Mouse (Mus musculus): ENCODE data around the gene Pik3c2b.

Pik3c2b gene

DNA sequence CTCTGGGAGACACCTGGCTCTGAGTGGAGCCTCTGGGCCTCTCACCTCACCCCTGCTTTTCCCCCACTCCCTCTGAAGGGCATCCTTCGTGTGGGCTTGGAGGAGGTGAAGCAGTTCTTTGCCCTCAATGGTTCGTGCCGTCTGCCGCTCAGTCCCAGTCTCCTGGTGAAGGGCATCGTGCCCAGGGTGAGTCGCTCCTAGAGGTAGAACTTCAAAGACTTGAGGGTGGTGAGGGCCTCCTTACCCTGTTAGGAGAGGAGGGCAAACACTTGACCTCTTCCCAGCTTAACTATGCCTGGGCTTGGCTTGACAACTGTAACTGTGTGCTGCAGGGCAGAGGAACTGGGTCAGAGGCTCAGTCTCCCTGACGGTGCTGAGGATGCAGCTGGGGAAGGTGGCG is 46.0 kb downstream of the Pik3c2b start:
- no peak for DNase-seq (ENCODE audit: low spot score in 2 of 2)

DNA sequence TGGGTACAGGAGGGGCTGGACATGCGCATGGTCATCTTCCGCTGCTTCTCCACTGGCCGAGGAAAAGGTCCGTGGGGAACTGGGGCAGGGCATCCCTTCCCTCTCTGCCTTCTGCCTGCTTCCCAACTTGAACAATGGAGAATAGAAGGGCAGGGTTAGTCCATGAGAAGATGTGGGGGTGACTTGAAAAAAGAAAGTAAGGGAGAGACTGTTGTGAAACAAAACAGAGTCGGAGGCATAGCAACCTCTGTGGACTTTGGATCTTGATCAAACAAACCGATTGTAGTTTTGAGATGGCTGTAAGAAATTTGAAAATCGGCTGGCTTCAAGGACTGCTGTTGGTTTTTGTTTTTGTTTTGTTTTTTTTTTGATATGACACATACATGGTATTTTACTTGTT is 48.3 kb downstream of the Pik3c2b start:
- DNase-seq (ENCODE audit: low spot score in 2 of 2): no peak

GRCm38 (mm10) chr1:133100980-133101798 is 55.7 kb downstream of the Pik3c2b start:
- DNase-seq (ENCODE audit: low spot score in 2 of 2): peak; percentile 79 to 88

DNA sequence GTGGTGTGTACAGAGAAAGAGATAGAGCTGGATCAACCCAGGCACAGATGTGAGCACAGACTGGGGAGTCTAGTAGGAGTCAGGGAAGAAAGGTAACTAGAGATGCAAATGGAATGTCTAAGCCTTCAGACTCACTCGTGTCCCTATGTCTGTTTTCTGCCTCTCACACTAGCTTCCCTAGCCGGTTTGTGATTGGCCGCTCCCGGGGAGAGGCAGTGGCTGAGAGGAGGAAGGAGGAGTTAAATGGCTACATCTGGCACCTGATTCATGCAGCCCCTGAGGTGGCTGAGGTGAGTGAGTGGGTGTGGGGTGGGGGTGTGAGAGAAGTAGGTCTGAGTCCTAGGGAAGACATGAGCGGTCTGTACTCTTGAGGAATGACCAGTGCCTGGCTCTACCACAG is 56.6 kb downstream of the Pik3c2b start:
- DNase-seq (ENCODE audit: low spot score in 2 of 2): no peak

- DNase-seq (ENCODE audit: low spot score in 2 of 2): no peak
Observed at GRCm38 (mm10) chr1:133103315-133103714, 57.8 kb downstream of the Pik3c2b start.

DNA sequence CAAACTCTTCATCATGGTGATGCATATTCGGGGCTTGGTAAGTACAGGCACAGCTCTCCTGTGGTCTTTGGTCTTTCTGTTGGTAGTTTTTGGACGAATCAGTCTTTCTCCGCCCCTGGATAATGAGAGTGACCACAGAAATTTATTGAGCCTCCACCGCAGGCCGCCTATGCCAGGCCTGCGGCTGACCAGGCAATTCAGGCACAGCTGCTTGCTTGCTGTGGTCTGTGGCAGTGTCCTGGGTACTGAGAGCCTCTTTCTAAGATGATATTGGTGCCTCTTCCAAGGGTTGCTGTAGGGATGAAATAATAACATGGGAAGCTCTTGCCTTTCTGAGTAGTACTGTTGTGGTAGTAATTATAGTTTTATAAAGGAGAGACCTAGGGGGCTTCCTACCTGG is 58.4 kb downstream of the Pik3c2b start:
- DNase-seq (ENCODE audit: low spot score in 2 of 2): no peak

- DNase-seq (ENCODE audit: low spot score in 2 of 2): no peak
Observed at GRCm38 (mm10) chr1:133116108-133116507, 70.6 kb downstream of the Pik3c2b start.

- DNase-seq (ENCODE audit: low spot score in 2 of 2): no peak
Observed at GRCm38 (mm10) chr1:133118127-133118526, 72.7 kb downstream of the Pik3c2b start.

GRCm38 (mm10) chr1:133118844-133119243 is 73.4 kb downstream of the Pik3c2b start:
- no peak for DNase-seq (ENCODE audit: low spot score in 2 of 2)

GRCm38 (mm10) chr1:133119931-133120712 is 74.7 kb downstream of the Pik3c2b start:
- DNase-seq (ENCODE audit: low spot score in 2 of 2): no peak

DNA sequence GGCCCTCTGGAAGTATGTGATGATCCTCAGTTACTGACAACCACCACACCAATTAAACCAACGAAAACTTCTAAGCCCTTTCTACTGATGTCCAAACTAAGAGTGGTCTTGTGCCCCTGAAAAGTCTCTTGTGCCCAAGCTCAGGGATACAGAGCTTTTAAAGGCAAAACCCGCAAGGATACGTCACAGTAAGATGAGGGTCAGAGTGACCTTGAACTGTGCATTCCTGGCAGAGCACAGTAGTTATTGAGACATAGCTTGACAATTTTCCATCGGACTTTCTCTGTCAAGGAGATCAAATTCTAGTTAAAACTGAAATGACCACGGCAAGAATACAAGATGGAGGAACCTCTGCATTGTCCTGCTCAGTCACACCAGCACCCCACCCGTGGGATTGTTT is 75.8 kb downstream of the Pik3c2b start:
- no peak for DNase-seq (ENCODE audit: low spot score in 2 of 2)

DNA sequence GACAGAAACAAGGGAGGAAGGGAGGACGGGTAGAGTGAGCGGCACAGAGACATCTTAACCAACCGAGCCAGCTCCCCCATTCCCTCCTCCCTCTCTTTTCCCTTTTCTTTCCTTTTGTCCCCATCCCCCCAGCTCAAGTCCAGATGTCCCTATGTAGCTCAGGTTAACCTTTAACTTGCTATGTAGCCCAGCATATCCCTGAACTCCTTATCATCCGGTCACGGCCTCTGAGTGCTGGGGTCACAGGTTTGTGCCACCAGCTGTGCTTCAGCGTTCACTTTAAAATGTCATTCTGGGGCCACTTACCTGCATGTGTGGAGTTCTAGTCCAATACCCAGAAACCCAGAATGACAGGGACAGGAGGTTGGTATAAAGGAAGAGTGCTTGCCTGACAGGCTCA is 78.7 kb downstream of the Pik3c2b start:
- DNase-seq (ENCODE audit: low spot score in 2 of 2): no peak

DNA sequence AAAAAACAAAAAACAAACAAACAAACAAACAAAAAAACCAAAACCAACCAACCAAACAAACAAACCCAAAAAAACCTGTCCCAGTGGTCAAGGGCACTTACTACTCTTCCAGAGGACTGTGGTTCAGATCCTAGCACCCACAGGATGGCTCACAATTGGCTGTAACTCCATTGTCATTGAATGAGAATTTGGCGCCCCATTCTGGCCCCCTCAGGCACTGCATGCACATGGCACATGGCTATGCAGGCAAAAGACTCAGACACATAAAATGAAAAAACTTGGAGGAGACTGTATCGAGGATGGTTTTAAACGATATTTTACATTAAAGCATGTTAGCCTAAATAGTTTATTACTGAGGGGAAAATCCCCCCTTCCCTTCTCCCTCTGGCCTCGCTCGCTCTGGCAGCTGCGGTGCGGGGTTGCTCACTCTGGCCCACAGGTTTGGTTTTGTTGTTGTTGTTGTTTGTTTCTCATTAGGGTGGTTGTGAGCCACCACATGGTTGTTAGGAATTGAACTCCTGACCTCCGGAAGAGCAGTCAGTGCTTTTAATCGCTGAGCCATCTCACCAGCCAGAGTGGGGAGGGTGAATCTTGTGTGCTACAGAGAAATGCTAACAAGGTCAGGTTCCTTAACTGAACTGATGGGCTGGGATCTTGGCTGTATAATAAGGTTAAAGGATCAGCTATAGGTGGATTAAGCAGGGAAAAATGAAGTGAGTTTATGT is 80.3 kb downstream of the Pik3c2b start:
- DNase-seq (ENCODE audit: low spot score in 2 of 2): no peak

GRCm38 (mm10) chr1:133126365-133126740 is 80.9 kb downstream of the Pik3c2b start:
- no peak for DNase-seq (ENCODE audit: low spot score in 2 of 2)

DNA sequence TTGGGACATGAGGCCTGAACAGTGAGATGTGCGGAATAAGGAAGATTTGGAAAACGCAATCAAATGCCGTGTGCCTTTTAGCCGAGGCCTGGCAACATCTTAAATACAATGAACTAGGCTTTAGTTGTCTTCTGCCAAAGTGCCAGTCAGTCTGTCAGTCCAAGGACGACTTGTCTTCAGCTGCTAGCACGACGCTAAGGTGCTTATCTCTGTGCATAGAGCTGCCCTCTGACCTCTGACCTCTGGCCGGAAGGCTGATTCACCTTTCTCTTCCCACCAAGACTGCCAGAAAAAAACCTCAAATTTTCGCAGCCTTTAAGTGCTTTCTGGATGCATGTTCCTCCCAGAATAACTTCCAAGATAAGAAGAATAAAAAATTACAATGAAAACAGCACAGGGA is 81.9 kb downstream of the Pik3c2b start:
- no peak for DNase-seq (ENCODE audit: low spot score in 2 of 2)

DNA sequence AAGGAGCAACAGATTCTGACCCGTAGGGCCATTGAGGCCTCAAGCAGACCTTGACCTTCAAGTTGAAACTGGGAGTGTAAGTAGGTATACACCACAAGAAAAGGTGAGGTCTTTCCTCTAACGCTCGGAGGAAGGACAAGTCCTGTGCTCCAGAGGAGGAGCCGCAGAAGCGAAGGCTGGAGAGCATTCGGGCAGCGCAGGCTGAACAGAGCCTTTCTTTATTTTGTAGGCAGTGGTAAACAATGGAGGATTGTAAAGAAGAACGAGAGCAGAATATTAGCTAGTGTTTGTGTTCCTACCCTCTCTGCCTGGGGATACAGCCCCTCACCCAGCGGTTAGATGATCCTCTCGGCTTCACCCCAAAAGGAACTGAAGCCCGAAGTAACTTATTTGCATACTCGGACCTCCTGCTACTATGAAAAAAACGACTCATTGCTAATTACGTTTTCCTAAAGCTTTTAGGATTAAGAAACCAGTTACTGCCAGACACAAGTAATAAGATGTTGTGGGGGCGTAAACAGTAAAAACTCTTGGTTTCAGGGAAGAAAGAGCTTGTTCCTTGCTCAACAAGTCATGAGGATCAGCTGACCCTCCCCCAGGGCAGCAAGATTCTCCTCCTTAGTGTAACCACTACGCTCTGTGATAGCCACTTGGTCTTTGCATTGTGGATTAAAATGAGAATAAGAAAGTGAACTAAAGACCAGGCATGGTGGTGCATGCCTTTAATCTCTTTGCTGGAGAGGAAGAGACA is 84.2 kb downstream of the Pik3c2b start:
- DNase-seq (ENCODE audit: low spot score in 2 of 2): no peak

GRCm38 (mm10) chr1:133130638-133131560 is 85.4 kb downstream of the Pik3c2b start, which contains the start of gene Ppp1r15b:
Gene Ppp1r15b (plus strand): TSS chr1:133131143.
- DNase-seq (ENCODE audit: low spot score in 2 of 2): peak; percentile 99 to 100

DNA sequence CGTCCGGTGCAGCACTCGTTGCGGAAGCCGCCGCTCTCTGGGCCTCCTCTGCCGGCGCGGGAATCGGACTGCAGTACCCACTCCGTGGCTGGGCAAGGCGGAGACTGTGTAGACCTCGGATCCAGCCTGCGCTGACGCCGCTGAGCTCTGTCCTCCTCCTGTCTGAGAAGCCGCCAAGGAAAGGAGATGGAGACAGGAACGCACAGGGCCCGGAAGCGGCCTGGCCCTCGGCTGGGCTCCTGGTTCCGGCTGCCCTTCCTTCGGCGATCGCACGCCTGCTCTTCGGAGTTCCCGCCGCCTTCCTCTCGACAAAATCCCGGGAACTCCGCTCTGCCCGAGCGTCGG is 86.1 kb downstream of the Pik3c2b start:
- no peak for DNase-seq (ENCODE audit: low spot score in 2 of 2)

- DNase-seq (ENCODE audit: low spot score in 2 of 2): no peak
Observed at GRCm38 (mm10) chr1:133131936-133132335, 86.5 kb downstream of the Pik3c2b start.
